Mouse (Mus musculus) limb, embryonic 11.5 days (tissue): ENCODE results near the gene Hs6st1. TPM values are rescaled to one million over a fixed set of nuclear protein-coding genes. Genes with fewer than 3 reads are reported as not detected.
A peak's percentile ranks its signal among the peaks of the same experiment; 100 is the strongest.

Source experiments
- ATAC-seq: fragments of 200-750 bp; cut with Nextera tagmentation; 2 replicates; pipeline ENCODE4 v1.8.0; 2017; ENCODE audit warnings: low read depth; ENCODE audit not compliant: insufficient number of reproducible peaks, low FRiP score, low TSS enrichment
- DNase-seq: peaks from one replicate; pipeline ENCODE4 v3.0.0-alpha.2; 2015; ENCODE audit warnings: low spot score
- H3K27ac ChIP-seq: fragments of 300-500 bp; sonication (generic); replicated peaks from 2 replicates; pipeline ENCODE4 v1.5.1; 2014; ENCODE audit warnings: low read depth, mild to moderate bottlenecking, low read length
- H3K27me3 ChIP-seq: fragments of 300-500 bp; sonication (generic); 2 replicates; pipeline ENCODE4 v1.6.1; 2014; ENCODE audit warnings: mild to moderate bottlenecking, low read length, mixed read lengths; ENCODE audit not compliant: control insufficient read depth, insufficient read depth
- H3K36me3 ChIP-seq: fragments of 300-500 bp; sonication (generic); 2 replicates; pipeline ENCODE4 v1.6.1; 2014; ENCODE audit warnings: mild to moderate bottlenecking, low read length, moderate library complexity, mixed read lengths; ENCODE audit not compliant: control insufficient read depth, insufficient read depth
- H3K4me1 ChIP-seq: fragments of 300-500 bp; sonication (generic); 2 replicates; pipeline ENCODE4 v1.6.1; 2014; ENCODE audit warnings: low read length, mixed read lengths; ENCODE audit not compliant: control insufficient read depth, insufficient read depth
- H3K4me2 ChIP-seq: fragments of 300-500 bp; sonication (generic); 2 replicates; pipeline ENCODE4 v1.6.1; 2014; ENCODE audit warnings: low read depth, mild to moderate bottlenecking, moderate library complexity; ENCODE audit not compliant: severe bottlenecking
- H3K4me3 ChIP-seq: fragments of 300-500 bp; sonication (generic); 2 replicates; pipeline ENCODE4 v1.5.1; 2014; ENCODE audit warnings: low read depth, low read length
- H3K9ac ChIP-seq: fragments of 300-500 bp; sonication (generic); 2 replicates; pipeline ENCODE4 v1.6.1; 2014; ENCODE audit warnings: mild to moderate bottlenecking, low read length
- H3K9me3 ChIP-seq: fragments of 300-500 bp; sonication (generic); 2 replicates; pipeline ENCODE4 v1.6.1; 2016; ENCODE audit warnings: low read length; ENCODE audit not compliant: control insufficient read depth
- WGBS: fragments of 180-500 bp; shearing (Covaris S2); extraction: QIAGEN DNeasy Blood & Tissue Kit; methylation state at CpG from one replicate; pipeline ENCODE4 v1.1.7; 2014; 5-methylcytosine and 5-hydroxymethylcytosine counted together
- polyA plus RNA-seq: library from polyadenylated mRNA; unstranded; fragments of >200 nt; fragmentation: Nextera tagmentation; extraction: Ambion mirVana; gene quantifications from 2 replicates; pipeline ENCODE4 v1.2.1, GENCODE M21; 2014

Gene Hs6st1
- polyA plus RNA-seq, 1 experiment from 2014 or later, result 8.4 TPM

DNA sequence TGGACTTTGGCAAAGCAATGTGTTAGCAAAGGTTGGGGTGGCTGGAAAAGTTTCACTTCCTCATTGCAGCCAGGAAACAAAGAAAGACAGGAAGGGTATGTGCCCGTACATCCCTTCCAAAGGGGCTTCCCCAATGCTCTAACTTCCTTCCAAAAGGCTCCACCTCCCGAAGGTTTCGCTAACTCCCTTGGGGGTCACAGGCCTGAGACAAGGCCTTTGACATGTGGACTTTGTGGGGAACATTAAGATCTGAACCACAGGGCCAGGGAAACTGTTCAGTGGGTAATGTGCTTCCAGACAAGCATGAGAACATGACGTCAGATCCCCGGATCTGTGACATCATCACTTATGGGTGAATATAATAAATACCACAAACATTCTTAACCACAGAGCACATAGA, 15.5 kb upstream of the Hs6st1 start:
- Histone ChIP-seq H3K4me3 (no peak overlapping the region), H3K9ac (no peak overlapping the region), H3K4me1 (no peaks in the 10 kb centered on the region), H3K9me3 (no peaks in the 10 kb centered on the region), H3K27me3 (no peaks in the 10 kb centered on the region), H3K4me2 (no peak overlapping the region), H3K36me3 (no peaks in the 10 kb centered on the region), H3K27ac (no peak overlapping the region)
- WGBS, result 89% methylated on average over 5 of the region's 5 CpGs
- ATAC-seq, result no peak
- DNase-seq, result peak; percentile 12

DNA sequence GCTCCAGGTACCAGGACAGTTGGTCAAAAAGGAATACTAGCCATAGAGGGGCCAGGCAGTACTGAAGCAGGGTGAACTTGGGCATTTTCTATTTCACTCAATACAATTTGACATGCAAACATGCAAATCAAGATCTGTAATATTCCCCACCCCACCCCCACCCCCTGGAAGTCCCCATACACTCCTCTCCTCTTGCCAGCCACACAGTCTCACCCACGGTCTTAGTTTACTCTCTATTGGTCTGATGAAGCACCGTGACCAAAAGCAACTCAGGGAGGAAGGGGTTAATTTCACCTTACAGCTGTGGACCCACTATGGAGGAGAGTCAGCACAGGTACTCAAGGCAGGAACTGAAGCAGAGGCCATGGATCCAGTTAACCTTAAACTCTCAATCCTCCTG, 14.6 kb upstream of the Hs6st1 start:
- no peaks in the 10 kb centered on the region for H3K9me3 ChIP-seq
- no peak for ATAC-seq
- H3K36me3 ChIP-seq, result no peaks in the 10 kb centered on the region
- WGBS, result 90% methylated on average over 2 of the region's 2 CpGs
- H3K4me3 ChIP-seq, result no peak overlapping the region
- no peaks in the 10 kb centered on the region for H3K27me3 ChIP-seq
- no peak overlapping the region for H3K9ac ChIP-seq
- H3K4me2 ChIP-seq, result no peak overlapping the region
- no peak overlapping the region for H3K27ac ChIP-seq
- no peak for DNase-seq
- no peaks in the 10 kb centered on the region for H3K4me1 ChIP-seq

DNA sequence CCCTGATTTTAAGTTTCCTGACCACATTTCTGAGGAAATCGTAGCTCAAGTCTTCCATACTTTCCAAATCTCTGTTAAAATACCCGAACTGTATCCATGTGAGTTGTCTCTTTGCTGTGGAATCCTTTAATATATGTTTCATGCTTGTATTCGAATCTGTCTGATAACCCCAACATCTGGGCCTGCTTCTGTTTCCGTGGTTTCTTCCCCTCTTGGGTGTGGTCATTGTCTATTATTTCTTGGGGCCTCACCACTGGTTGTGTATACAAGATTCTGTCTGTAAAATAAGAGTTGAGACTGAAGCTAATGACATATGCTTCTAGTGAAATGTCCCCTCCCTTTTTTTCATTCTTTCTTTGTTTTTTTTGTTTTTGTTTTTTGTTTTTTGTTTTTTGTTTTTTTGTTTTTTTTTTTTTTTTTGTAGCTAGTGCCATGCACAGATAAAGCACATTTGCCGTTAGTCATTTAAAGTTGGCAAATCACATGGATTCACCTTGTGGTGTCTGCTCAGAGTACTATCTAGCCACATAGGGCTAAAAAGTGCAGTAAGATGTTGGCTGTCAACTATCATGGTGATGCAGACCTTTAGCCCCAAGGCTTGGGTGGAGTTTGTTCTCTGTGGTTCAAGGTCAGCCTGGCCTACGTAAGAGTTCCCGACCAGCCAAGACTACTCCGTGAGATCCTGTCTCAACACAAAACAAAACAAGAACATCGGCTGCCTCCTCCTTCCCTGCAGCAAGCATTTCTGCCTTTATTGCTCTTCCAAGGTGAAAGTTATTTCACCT, 13.8 kb upstream of the Hs6st1 start:
- no peak overlapping the region for H3K27ac ChIP-seq
- DNase-seq (no peak), ATAC-seq (no peak)
- H3K36me3 ChIP-seq, result no peaks in the 10 kb centered on the region
- H3K9me3 ChIP-seq, result no peaks in the 10 kb centered on the region
- 88% methylated on average over 9 of the region's 9 CpGs for WGBS
- no peaks in the 10 kb centered on the region for H3K27me3 ChIP-seq
- no peak overlapping the region for H3K9ac ChIP-seq
- no peak overlapping the region for H3K4me3 ChIP-seq
- no peak overlapping the region for H3K4me2 ChIP-seq
- H3K4me1 ChIP-seq, result no peaks in the 10 kb centered on the region

DNA sequence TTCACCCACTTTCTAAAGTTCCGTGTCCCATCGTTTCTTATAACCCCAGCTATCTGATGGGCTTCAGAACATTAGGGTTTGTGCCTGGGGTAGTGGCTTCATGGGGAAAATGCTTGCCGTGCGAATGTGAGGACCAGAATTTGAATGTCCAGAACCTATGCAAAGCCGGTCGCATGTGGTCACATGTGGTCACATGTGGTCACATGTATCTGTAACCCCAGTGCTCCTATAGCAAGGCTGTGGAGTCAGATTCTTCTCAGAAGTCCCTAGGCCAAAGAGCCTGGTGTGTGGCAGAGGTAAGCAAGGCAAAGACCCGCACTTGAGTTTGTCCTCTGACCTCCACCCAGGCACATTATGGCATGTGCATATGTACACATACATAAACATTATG, 13.2 kb upstream of the Hs6st1 start:
- ATAC-seq, result no peak
- Histone ChIP-seq H3K4me2 (no peak overlapping the region), H3K4me3 (no peak overlapping the region), H3K4me1 (no peaks in the 10 kb centered on the region), H3K27ac (no peak overlapping the region), H3K9me3 (no peaks in the 10 kb centered on the region), H3K36me3 (no peaks in the 10 kb centered on the region), H3K9ac (no peak overlapping the region), H3K27me3 (no peaks in the 10 kb centered on the region)
- 93% methylated on average over 7 of the region's 7 CpGs for WGBS
- DNase-seq, result no peak

DNA sequence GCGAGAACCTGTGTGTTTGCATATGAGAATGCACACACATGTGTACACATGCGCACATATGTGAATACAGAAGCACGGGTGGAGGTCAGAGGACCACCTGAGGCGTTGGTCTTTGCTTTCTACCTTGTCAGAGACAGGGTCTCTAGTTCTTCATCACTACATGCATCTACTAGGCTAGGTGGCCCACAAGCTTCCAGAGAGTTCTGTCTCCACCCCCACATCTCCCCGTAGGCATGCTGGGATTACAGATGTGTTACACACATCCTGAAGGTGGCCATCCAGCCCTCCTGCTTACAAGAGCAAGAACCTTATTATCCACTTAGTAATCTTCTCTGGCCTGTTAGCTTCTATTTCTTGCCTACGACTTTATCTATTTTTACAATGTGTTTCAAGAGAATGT, 8.8 kb upstream of the Hs6st1 start:
- H3K4me3 ChIP-seq, result no peak overlapping the region
- ATAC-seq (no peak), DNase-seq (no peak)
- H3K27ac ChIP-seq, result no peak overlapping the region
- no peak overlapping the region for H3K4me2 ChIP-seq
- H3K4me1 ChIP-seq, result no peaks in the 10 kb centered on the region
- no peak overlapping the region for H3K9ac ChIP-seq
- H3K9me3 ChIP-seq, result no peaks in the 10 kb centered on the region
- 93% methylated on average over 6 of the region's 6 CpGs for WGBS
- no peaks in the 10 kb centered on the region for H3K36me3 ChIP-seq
- H3K27me3 ChIP-seq, result no peaks in the 10 kb centered on the region

DNA sequence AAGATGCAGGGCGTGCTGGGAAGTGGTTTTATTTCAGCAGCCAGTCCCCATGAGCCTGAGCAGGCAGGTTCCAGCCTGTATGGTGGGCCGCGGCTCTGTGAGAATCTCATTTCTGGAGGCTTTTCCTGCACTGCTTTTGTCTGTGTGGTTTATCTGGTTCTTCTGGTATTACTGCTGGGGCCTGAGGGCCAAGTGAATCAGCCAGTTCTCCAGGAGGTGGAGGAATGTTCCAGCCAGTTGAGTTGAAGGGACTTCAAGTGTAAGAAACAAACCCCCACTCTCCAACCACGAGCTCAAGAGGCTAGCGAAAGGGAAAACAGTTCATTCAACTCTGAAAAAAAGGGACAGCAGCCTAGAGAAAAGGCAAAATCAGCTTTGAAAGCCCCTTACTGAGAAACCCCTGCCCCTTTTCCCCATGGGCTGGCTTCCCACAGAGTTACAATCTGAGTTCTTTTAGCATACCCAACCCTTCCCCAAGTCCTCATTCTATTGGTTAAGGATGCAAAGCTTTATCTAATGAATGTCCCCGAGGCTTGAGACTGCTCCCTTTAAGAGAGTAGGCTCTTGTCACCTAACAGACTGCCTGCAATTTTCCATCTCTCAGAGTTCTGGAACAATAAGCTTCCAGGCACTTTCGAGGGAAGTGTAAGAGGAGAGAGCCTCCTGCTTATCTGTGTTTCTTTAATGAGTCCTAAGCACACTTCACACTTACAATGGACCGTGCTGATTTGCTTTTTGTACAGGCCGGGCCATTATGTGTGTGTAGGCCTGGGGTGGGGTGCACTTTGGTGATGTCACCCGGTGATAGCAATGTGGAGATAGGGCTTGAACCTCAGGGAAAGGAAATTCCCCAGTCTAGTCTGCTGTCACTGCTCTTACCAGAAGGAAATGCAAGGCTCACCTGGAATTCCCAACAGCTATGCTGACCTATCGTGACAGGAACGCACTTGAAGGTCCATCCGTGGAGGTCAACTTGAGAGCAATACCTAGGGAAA, 7.9 kb upstream of the Hs6st1 start:
- H3K36me3 ChIP-seq, result no peaks in the 10 kb centered on the region
- H3K4me3 ChIP-seq, result no peak overlapping the region
- DNase-seq (peak; percentile 35), ATAC-seq (no peak)
- no peak overlapping the region for H3K9ac ChIP-seq
- no peaks in the 10 kb centered on the region for H3K27me3 ChIP-seq
- no peak overlapping the region for H3K27ac ChIP-seq
- H3K4me1 ChIP-seq, result 0 out of 2 replicates have a peak, but pooled peaks cover 2% of the 10 kb centered on the region
- no peak overlapping the region for H3K4me2 ChIP-seq
- WGBS, result 50% methylated on average over 13 of the region's 13 CpGs
- no peaks in the 10 kb centered on the region for H3K9me3 ChIP-seq

DNA sequence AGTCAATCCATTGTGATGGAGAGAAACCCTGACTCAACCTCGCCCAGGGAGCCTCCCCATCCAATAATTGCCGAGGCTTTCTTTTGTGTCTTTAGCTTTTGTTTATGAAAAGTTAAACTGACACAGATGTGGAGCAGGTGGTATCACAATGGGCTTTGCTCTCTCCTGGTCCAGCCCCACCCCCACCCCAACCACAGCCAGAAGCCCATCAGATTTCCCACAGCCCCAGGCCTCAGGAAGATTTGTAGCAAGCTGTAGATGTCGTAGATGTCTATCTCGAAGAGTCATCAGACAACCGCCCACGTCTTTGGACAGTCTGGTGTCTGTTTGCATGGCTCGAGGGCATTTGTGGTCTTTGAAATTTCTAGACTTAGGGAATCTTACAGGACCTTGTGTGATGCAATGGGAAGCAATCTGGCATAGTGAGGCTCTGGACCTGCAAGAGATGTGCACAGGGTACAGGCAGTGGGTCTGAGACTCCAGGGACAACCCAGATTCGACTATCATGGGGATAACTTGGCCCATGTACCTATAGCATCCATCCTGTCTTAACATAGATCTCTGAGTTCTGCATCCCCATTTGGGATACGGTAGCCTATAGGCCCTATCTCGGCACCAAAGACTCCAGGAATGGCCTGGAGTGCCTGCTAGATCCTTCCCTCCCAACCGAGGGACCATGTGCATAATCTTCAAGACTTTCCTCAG, 6.8 kb upstream of the Hs6st1 start:
- Histone ChIP-seq H3K4me2 (no peak overlapping the region), H3K4me3 (no peak overlapping the region), H3K36me3 (no peaks in the 10 kb centered on the region), H3K9ac (no peak overlapping the region), H3K27me3 (no peaks in the 10 kb centered on the region), H3K27ac (no peak overlapping the region), H3K4me1 (0 out of 2 replicates have a peak, but pooled peaks cover 4% of the 10 kb centered on the region), H3K9me3 (no peaks in the 10 kb centered on the region)
- WGBS, result 78% methylated on average over 11 of the region's 11 CpGs
- no peak for DNase-seq
- ATAC-seq, result no peak
